Mouse (Mus musculus) layer of hippocampus, adult 2 months (tissue): ENCODE measurements around the gene Cmklr1. TPM values are rescaled to one million over a fixed set of nuclear protein-coding genes. Genes with fewer than 3 reads are reported as not detected.

Experiments used
- DNase-seq, 2 experiments: peaks; one replicate each; pipeline ENCODE4 v3.0.0; 2022; ENCODE audit warnings: low spot score in 2 of 2
- H3K27ac ChIP-seq: fragments of 200-600 bp; 2 replicates; pipeline ENCODE4 v1.8.1; 2022
- H3K4me3 ChIP-seq: fragments of 200-600 bp; 2 replicates; pipeline ENCODE4 v1.8.1; 2022; ENCODE audit warnings: mild to moderate bottlenecking
- CTCF ChIP-seq: fragments of 200-600 bp; conservative IDR thresholded peaks from 2 replicates; pipeline ENCODE4 v1.8.1; 2022; ENCODE audit warnings: antibody characterized with exemption, mild to moderate bottlenecking, moderate library complexity
- total RNA-seq, 2 experiments: library from RNA; stranded (reverse); gene quantifications; 2 replicates each; pipeline ENCODE4 v1.2.3; 2021

Cmklr1 gene
- total RNA-seq, 2 experiments from 2014 or later: 3.3 to 4.5 TPM

DNA sequence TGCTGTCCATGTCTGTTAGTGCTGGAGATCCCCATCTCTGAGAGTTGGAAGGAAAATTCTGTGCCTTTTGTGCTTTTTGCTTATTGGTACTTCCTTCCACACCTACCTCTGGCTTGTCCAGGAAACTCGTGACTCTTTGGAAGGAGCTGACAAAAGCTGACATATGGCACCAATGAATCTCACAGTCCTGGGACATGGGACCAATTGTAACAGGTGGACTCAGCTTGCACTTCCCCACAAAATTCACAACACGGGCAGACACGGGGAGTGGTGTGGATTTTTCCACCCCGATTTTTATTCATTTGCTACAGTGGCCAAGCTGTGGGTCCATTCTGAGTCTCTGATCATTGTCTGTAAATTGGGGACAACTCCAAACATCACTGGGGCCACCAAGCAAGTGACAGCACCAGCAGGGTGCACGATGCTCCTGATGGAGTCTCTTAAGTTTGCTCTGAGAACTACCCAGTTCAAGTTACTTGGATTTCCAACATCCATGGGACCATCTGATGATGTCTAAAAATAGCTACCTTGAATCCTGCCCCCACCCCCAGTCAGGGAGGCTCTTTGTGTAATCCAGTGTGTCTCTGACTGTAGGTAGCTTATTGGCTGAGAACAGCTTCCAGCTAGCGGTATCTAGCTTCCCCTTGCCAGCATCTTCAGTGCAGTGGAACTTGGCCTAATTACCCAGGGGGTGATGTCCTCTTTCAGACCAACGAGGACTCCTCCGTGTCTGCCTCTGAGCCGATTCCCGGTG, 84.9 kb downstream of the Cmklr1 start:
- DNase-seq: no peak
- peak overlapping the region; percentile 12; the same call in 1 of the 2 replicates for H3K27ac ChIP-seq
- TF ChIP-seq CTCF: no peak
- no peak overlapping the region for H3K4me3 ChIP-seq

DNA sequence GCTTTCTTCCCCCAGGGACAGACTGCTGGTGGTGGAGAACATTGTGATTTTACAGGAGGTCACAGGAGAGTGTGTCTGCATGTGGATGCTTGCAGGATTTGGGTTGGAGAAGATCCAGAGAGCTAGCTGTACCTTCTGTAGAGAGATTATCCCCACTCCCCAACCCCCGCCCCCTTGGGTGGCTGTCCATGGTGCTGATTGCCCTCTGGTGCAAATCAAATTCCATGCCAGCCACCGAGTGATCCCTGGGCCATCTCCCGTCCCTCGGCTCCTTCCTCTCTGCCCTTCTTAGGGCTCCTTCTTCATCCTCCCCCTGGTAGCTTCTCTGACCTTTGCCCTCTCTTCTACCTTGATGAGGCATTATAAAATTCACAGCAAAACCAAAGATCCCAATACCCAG, 85.8 kb downstream of the Cmklr1 start:
- Histone ChIP-seq H3K27ac (no peak overlapping the region), H3K4me3 (no peak overlapping the region)
- DNase-seq: no peak
- TF ChIP-seq CTCF: no peak

Other genes starting within 250 kb of the Cmklr1 start
- 10 to 100 TPM; 85.0 to 89.1 TPM for gene Wscd2, start 160.1 kb downstream of the Cmklr1 start, total RNA-seq
- not detected for gene 1700069L16Rik, start 74.3 kb upstream of the Cmklr1 start, total RNA-seq
- gene Ficd, start 85.4 kb upstream of the Cmklr1 start, total RNA-seq: 10 to 100 TPM; 12.2 to 12.5 TPM
- gene Sart3, start 122.1 kb upstream of the Cmklr1 start, total RNA-seq: 10 to 100 TPM; 53.5 to 54.4 TPM
- gene Iscu, start 122.3 kb upstream of the Cmklr1 start, total RNA-seq: 100 to 1,000 TPM; 111 to 122 TPM
- 10 to 100 TPM; 22.8 to 24.0 TPM for gene Tmem119, start 150.1 kb upstream of the Cmklr1 start, total RNA-seq
- 10 to 100 TPM; 28.3 to 28.8 TPM for gene Selplg, start 182.2 kb upstream of the Cmklr1 start, total RNA-seq